Mouse (Mus musculus) ES-E14 (cell line): ENCODE results near the gene Wwtr1. TPM values are rescaled to one million over a fixed set of nuclear protein-coding genes. Genes with fewer than 3 reads are reported as not detected.

Experiments
- DNase-seq: peaks from one replicate; pipeline ENCODE4 v3.0.0-alpha.2; 2013; ENCODE audit warnings: low read depth, low spot score
- H3K27ac ChIP-seq: 2 replicates; pipeline ENCODE4 v1.5.1; 2012; ENCODE audit warnings: low read depth, mild to moderate bottlenecking, low read length, moderate library complexity, mixed read lengths; ENCODE audit not compliant: poor library complexity, insufficient read depth, severe bottlenecking
- H3K36me3 ChIP-seq: 2 replicates; pipeline ENCODE4 v1.6.1; 2012; ENCODE audit warnings: mild to moderate bottlenecking, low read length, moderate library complexity, mixed read lengths; ENCODE audit not compliant: control insufficient read depth, poor library complexity, insufficient read depth, severe bottlenecking
- H3K4me1 ChIP-seq, 2 experiments: fragments of 150-350 bp in 1 of 2; sonication (generic) in 1 of 2; 2 replicates each; pipeline ENCODE4 v1.6.1; 2012; ENCODE audit warnings: low read length in 2 of 2, mild to moderate bottlenecking in 1 of 2, mixed read lengths in 1 of 2; ENCODE audit not compliant: control insufficient read depth in 2 of 2, insufficient read depth in 2 of 2, poor library complexity in 1 of 2
- H3K4me3 ChIP-seq, 2 experiments: fragments of 150-350 bp in 1 of 2; sonication (generic) in 1 of 2; 2 replicates each; pipeline ENCODE4 v1.5.1; 2012; ENCODE audit warnings: low read length in 2 of 2, low read depth in 1 of 2, mild to moderate bottlenecking in 1 of 2, mixed read lengths in 1 of 2; ENCODE audit not compliant: insufficient read depth in 1 of 2, poor library complexity in 1 of 2, severe bottlenecking in 1 of 2
- H3K9ac ChIP-seq: 2 replicates; pipeline ENCODE4 v1.6.1; 2012; ENCODE audit warnings: low read depth, mild to moderate bottlenecking, low read length, mixed read lengths; ENCODE audit not compliant: poor library complexity, insufficient read depth, severe bottlenecking
- H3K9me3 ChIP-seq: fragments of 150-350 bp; sonication (generic); 2 replicates; pipeline ENCODE4 v1.6.1; 2012; ENCODE audit warnings: low read depth, mild to moderate bottlenecking, low read length; ENCODE audit not compliant: control insufficient read depth, insufficient read depth
- CHD2 ChIP-seq: IDR thresholded peaks from 2 replicates; pipeline ENCODE4 v1.6.1; 2014; ENCODE audit warnings: mild to moderate bottlenecking, low read depth, low read length, inconsistent platforms
- HCFC1 ChIP-seq: IDR thresholded peaks from 2 replicates; pipeline ENCODE4 v1.6.1; 2012; ENCODE audit warnings: low read length, inconsistent platforms, borderline replicate concordance; ENCODE audit not compliant: insufficient read depth
- MAFK ChIP-seq: IDR thresholded peaks from 2 replicates; pipeline ENCODE4 v1.6.1; 2014; ENCODE audit warnings: mild to moderate bottlenecking, low read depth, low read length, inconsistent platforms; ENCODE audit not compliant: insufficient read depth
- ZC3H11A ChIP-seq: IDR thresholded peaks from 2 replicates; pipeline ENCODE4 v1.6.1; 2012; ENCODE audit warnings: low read depth, mild to moderate bottlenecking, inconsistent platforms, low read length, borderline replicate concordance
- ZNF384 ChIP-seq: IDR thresholded peaks from 2 replicates; pipeline ENCODE4 v1.6.1; 2012; ENCODE audit warnings: low read depth, low read length, inconsistent platforms
- in situ Hi-C, 2 experiments: fragments of 600-800 bp; cut with MboI; formaldehyde crosslinking; loops; one replicate each; pipeline ENCODE4 v1.15.1; 2025; ENCODE audit warnings: low sequenced_read_pairs in 2 of 2, inconsistent platforms in 1 of 2; ENCODE audit not compliant: unreplicated experiment in 2 of 2
- total RNA-seq: library from RNA; depleted of rRNA; stranded (reverse); fragments of 300-350 nt; gene quantifications from 2 replicates; pipeline ENCODE4 v1.2.3, GENCODE M21; 2012

Wwtr1 gene
- total RNA-seq, 1 experiment, result 20.0 TPM

- no peak overlapping the region for H3K4me3 ChIP-seq
- H3K4me1 ChIP-seq, result peaks cover 0 to 4% of the 10 kb centered on the region in 2 experiments; a peak in 2 of 4 replicates
- H3K36me3 ChIP-seq, result no peaks in the 10 kb centered on the region
- no peak overlapping the region for H3K27ac ChIP-seq
- DNase-seq, result no peak
- in situ Hi-C loops, result no loop called here
- H3K9me3 ChIP-seq, result no peaks in the 10 kb centered on the region
- H3K9ac ChIP-seq, result no peak overlapping the region
- TF ChIP-seq MAFK (no peak), ZC3H11A (no peak), CHD2 (no peak), HCFC1 (no peak), ZNF384 (no peak)
These were observed 65.6 kb downstream of the Wwtr1 start for GRCm38 (mm10) chr3:57509945-57510675.

- no peak overlapping the region for H3K9ac ChIP-seq
- no peak overlapping the region for H3K27ac ChIP-seq
- H3K36me3 ChIP-seq, result no peaks in the 10 kb centered on the region
- TF ChIP-seq MAFK (no peak), ZNF384 (no peak), HCFC1 (no peak), ZC3H11A (no peak), CHD2 (no peak)
- H3K4me1 ChIP-seq, result peaks cover 0 to 2% of the 10 kb centered on the region in 2 experiments; a peak in 1 of 4 replicates
- H3K9me3 ChIP-seq, result no peaks in the 10 kb centered on the region
- H3K4me3 ChIP-seq, result no peak overlapping the region
- no peak for DNase-seq
- in situ Hi-C loops, result no loop called here
These were observed 69.7 kb downstream of the Wwtr1 start for GRCm38 (mm10) chr3:57505991-57506390.

DNA sequence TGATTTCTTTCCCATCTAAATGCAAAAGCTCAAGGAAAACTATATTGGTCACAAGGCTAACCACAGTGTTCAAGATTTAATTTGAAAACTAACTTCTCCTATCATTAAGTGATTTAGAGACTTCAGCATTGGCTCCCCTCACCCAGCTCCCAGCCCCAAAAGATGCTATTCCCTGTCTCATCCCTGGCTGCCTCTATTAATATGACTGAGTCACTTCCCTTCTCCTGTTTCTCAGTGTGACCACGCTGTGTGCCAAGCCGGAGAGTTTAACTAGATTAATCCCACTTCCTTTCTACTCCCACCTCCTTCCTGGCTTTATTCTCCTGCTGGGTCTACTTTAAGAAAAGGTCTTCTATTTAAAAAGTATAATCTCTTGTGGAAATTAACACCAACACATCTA is 71.0 kb downstream of the Wwtr1 start:
- H3K9ac ChIP-seq, result no peak overlapping the region
- H3K36me3 ChIP-seq, result no peaks in the 10 kb centered on the region
- no peak overlapping the region for H3K4me3 ChIP-seq
- DNase-seq, result no peak
- TF ChIP-seq ZNF384 (no peak), CHD2 (no peak), ZC3H11A (no peak), HCFC1 (no peak), MAFK (no peak)
- peaks cover 0 to 2% of the 10 kb centered on the region in 2 experiments; a peak in 1 of 4 replicates for H3K4me1 ChIP-seq
- in situ Hi-C loops, result no loop called here
- H3K9me3 ChIP-seq, result no peaks in the 10 kb centered on the region
- H3K27ac ChIP-seq, result no peak overlapping the region

GRCm38 (mm10) chr3:57501596-57502220 is 74.0 kb downstream of the Wwtr1 start:
- H3K36me3 ChIP-seq, result no peaks in the 10 kb centered on the region
- peaks cover 0 to 2% of the 10 kb centered on the region in 2 experiments; a peak in 1 of 4 replicates for H3K4me1 ChIP-seq
- H3K9me3 ChIP-seq, result no peaks in the 10 kb centered on the region
- H3K27ac ChIP-seq, result no peak overlapping the region
- TF ChIP-seq ZC3H11A (no peak), ZNF384 (no peak), MAFK (no peak), CHD2 (no peak), HCFC1 (no peak)
- DNase-seq, result no peak
- H3K9ac ChIP-seq, result no peak overlapping the region
- in situ Hi-C loops, result no loop called here
- H3K4me3 ChIP-seq, result no peak overlapping the region
